Mouse (Mus musculus): ENCODE data around the gene Slc9a1.

- TF ChIP-seq CTCF (IDR thresholded peaks at IDR 0.05; ENCODE audit: insufficient read depth, low read length): no peak
- no peak for TF ChIP-seq POLR2A (IDR thresholded peaks at IDR 0.05; ENCODE audit: borderline replicate concordance, extremely low read depth, low read depth, low read length)
Observed at GRCm38 (mm10) chr4:133458044-133458443, 88.5 kb downstream of the Slc9a1 start.

All from lung, adult 2 months (tissue).